Mouse (Mus musculus) ES-E14 (cell line): ENCODE results near the gene Mast3. TPM values are rescaled to one million over a fixed set of nuclear protein-coding genes. Genes with fewer than 3 reads are reported as not detected.

Experiments
- DNase-seq: peaks from one replicate; pipeline ENCODE4 v3.0.0-alpha.2; 2013; ENCODE audit warnings: low read depth, low spot score
- H3K27ac ChIP-seq: 2 replicates; pipeline ENCODE4 v1.5.1; 2012; ENCODE audit warnings: low read depth, mild to moderate bottlenecking, low read length, moderate library complexity, mixed read lengths; ENCODE audit not compliant: poor library complexity, insufficient read depth, severe bottlenecking
- H3K36me3 ChIP-seq: 2 replicates; pipeline ENCODE4 v1.6.1; 2012; ENCODE audit warnings: mild to moderate bottlenecking, low read length, moderate library complexity, mixed read lengths; ENCODE audit not compliant: control insufficient read depth, poor library complexity, insufficient read depth, severe bottlenecking
- H3K4me1 ChIP-seq, 2 experiments: fragments of 150-350 bp in 1 of 2; sonication (generic) in 1 of 2; 2 replicates each; pipeline ENCODE4 v1.6.1; 2012; ENCODE audit warnings: low read length in 2 of 2, mild to moderate bottlenecking in 1 of 2, mixed read lengths in 1 of 2; ENCODE audit not compliant: control insufficient read depth in 2 of 2, insufficient read depth in 2 of 2, poor library complexity in 1 of 2
- H3K4me3 ChIP-seq, 2 experiments: fragments of 150-350 bp in 1 of 2; sonication (generic) in 1 of 2; 2 replicates each; pipeline ENCODE4 v1.5.1; 2012; ENCODE audit warnings: low read length in 2 of 2, low read depth in 1 of 2, mild to moderate bottlenecking in 1 of 2, mixed read lengths in 1 of 2; ENCODE audit not compliant: insufficient read depth in 1 of 2, poor library complexity in 1 of 2, severe bottlenecking in 1 of 2
- H3K9ac ChIP-seq: 2 replicates; pipeline ENCODE4 v1.6.1; 2012; ENCODE audit warnings: low read depth, mild to moderate bottlenecking, low read length, mixed read lengths; ENCODE audit not compliant: poor library complexity, insufficient read depth, severe bottlenecking
- H3K9me3 ChIP-seq: fragments of 150-350 bp; sonication (generic); 2 replicates; pipeline ENCODE4 v1.6.1; 2012; ENCODE audit warnings: low read depth, mild to moderate bottlenecking, low read length; ENCODE audit not compliant: control insufficient read depth, insufficient read depth
- CHD2 ChIP-seq: IDR thresholded peaks from 2 replicates; pipeline ENCODE4 v1.6.1; 2014; ENCODE audit warnings: mild to moderate bottlenecking, low read depth, low read length, inconsistent platforms
- HCFC1 ChIP-seq: IDR thresholded peaks from 2 replicates; pipeline ENCODE4 v1.6.1; 2012; ENCODE audit warnings: low read length, inconsistent platforms, borderline replicate concordance; ENCODE audit not compliant: insufficient read depth
- MAFK ChIP-seq: IDR thresholded peaks from 2 replicates; pipeline ENCODE4 v1.6.1; 2014; ENCODE audit warnings: mild to moderate bottlenecking, low read depth, low read length, inconsistent platforms; ENCODE audit not compliant: insufficient read depth
- ZC3H11A ChIP-seq: IDR thresholded peaks from 2 replicates; pipeline ENCODE4 v1.6.1; 2012; ENCODE audit warnings: low read depth, mild to moderate bottlenecking, inconsistent platforms, low read length, borderline replicate concordance
- ZNF384 ChIP-seq: IDR thresholded peaks from 2 replicates; pipeline ENCODE4 v1.6.1; 2012; ENCODE audit warnings: low read depth, low read length, inconsistent platforms
- in situ Hi-C, 2 experiments: fragments of 600-800 bp; cut with MboI; formaldehyde crosslinking; loops; one replicate each; pipeline ENCODE4 v1.15.1; 2025; ENCODE audit warnings: low sequenced_read_pairs in 2 of 2, inconsistent platforms in 1 of 2; ENCODE audit not compliant: unreplicated experiment in 2 of 2
- total RNA-seq: library from RNA; depleted of rRNA; stranded (reverse); fragments of 300-350 nt; gene quantifications from 2 replicates; pipeline ENCODE4 v1.2.3, GENCODE M21; 2012

The Mast3 gene
- total RNA-seq, 1 experiment, result 7.8 TPM

DNA sequence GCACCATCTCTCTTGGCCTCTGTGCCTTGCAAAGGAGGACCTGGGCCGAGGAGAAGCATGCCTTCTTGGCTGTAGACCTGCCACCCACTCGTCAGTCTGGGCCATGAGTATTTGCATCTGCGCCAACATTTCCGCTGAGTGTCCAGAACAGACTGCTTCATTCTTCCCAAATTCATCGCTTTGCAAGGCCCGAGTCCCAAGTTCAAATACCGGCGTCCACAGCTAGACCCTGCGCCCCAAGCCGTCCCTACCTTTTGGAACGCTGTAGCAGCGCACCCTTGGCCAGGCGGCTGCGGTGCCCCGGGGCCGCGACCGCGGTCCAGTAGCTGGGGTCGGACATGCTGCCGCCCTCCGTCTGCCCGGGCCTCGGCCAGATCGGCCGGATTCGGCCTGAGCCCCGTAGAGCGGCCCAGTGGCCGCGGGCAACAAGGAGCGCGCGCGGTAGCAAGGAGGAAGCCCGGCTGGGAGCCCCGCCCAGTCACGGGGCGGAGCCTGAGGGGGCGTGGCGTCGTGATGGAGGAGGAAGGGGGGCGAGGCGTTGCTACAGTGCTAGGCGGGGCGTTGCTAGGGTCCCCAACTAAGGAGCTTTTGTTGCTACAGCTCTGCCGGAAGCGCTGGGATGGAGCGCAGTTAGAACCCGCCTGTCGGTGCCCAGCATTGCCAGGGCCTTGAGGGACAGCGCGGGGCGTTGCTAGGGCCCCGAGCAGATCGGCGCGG, 12.7 kb downstream of the Mast3 start:
- peak overlapping the region; percentile 71 to 75 for H3K4me3 ChIP-seq
- H3K9ac ChIP-seq, result peak overlapping the region; percentile 78
- no peak for TF ChIP-seq CHD2
- no peak for TF ChIP-seq ZNF384
- no peak for TF ChIP-seq MAFK
- TF ChIP-seq ZC3H11A, result no peak
- TF ChIP-seq HCFC1, result no peak
- peaks cover 0 to 23% of the 10 kb centered on the region in 2 experiments; a peak in 2 of 4 replicates for H3K4me1 ChIP-seq
- no peaks in the 10 kb centered on the region for H3K9me3 ChIP-seq
- H3K36me3 ChIP-seq, result no peaks in the 10 kb centered on the region
- in situ Hi-C loops, result no loop called here
- peak; percentile 94 for DNase-seq
- H3K27ac ChIP-seq, result peak overlapping the region; percentile 54; the same call in 1 of the 2 replicates

DNA sequence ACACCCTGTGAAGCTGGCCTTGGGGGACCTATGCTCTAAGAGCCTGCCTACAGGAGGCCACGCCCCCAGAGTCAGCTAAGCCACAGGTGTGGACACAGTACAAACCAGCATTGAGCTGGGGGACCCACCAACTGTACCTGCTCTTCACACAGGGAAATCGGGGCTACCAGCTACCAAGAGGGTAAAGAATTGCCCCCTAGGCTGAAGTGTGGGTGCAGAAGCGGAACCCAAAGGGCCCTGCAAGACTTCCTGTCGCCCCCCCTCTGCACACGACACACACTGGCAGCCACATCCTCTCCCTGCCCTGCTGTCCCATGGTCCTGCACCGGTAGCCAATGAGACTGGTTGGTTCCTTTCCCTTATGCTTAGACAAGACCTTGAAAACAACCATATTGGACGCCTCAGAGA, 13.6 kb downstream of the Mast3 start:
- Histone ChIP-seq H3K36me3 (no peaks in the 10 kb centered on the region), H3K9me3 (no peaks in the 10 kb centered on the region), H3K4me1 (peaks cover 0 to 25% of the 10 kb centered on the region in 2 experiments; a peak in 2 of 4 replicates), H3K9ac (no peak overlapping the region), H3K4me3 (no peak overlapping the region), H3K27ac (no peak overlapping the region)
- no peak for DNase-seq
- TF ChIP-seq ZNF384, result no peak
- no peak for TF ChIP-seq HCFC1
- no peak for TF ChIP-seq MAFK
- TF ChIP-seq CHD2, result no peak
- no peak for TF ChIP-seq ZC3H11A
- in situ Hi-C loops, result no loop called here

DNA sequence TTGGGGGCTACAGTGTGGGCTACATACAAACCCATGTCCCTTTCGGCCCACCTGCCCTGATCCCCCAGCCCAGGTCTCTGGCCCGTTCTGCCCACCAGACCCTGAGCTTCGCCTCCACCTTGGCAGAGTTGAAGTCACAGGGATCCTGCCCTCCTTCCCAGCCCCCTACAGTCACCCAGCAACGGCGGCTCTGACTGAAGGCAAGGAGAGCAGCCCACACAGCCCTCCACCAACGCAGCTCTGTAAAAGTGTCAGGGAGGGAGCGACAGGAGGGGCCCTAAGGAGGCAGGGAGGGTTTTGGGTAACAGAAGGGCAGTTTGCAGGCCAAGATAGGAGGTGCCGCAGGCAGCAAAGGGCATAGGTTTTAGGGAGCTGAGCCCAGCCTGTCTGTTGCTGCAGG, 14.0 kb downstream of the Mast3 start:
- Histone ChIP-seq H3K9me3 (no peaks in the 10 kb centered on the region), H3K4me3 (no peak overlapping the region), H3K4me1 (peaks cover 0 to 29% of the 10 kb centered on the region in 2 experiments; a peak in 2 of 4 replicates), H3K36me3 (0 out of 2 replicates have a peak, but pooled peaks cover 2% of the 10 kb centered on the region), H3K9ac (no peak overlapping the region), H3K27ac (no peak overlapping the region)
- DNase-seq, result no peak
- in situ Hi-C loops, result no loop called here
- TF ChIP-seq CHD2 (no peak), ZNF384 (no peak), ZC3H11A (no peak), MAFK (no peak), HCFC1 (no peak)

DNA sequence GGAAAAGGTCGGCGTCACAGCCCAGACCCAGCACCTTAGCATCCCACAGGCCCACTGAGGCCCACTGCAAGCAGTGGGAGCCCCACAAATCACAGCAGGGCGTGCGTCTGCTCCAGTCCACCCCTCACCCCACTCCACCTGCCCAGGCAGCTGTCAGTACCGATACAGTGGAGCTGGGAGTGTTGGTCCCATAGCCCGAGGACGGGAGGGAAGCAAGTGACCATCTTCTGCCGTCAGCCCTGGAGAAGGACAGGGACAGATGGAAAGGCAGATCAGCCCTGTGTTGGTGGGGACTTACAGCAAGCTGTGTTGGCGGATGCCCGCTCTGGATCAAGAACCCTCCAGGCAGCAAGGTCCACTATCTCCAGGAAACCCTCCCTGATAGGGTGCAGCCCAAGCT, 15.8 kb downstream of the Mast3 start:
- Histone ChIP-seq H3K4me1 (peaks cover 0 to 36% of the 10 kb centered on the region in 2 experiments; a peak in 2 of 4 replicates), H3K4me3 (no peak overlapping the region), H3K9ac (no peak overlapping the region), H3K27ac (no peak overlapping the region), H3K9me3 (no peaks in the 10 kb centered on the region), H3K36me3 (peaks cover 8% of the 10 kb centered on the region; the same call in 1 of the 2 replicates)
- DNase-seq, result no peak
- TF ChIP-seq ZC3H11A (no peak), MAFK (no peak), ZNF384 (no peak), CHD2 (no peak), HCFC1 (no peak)
- in situ Hi-C loops, result no loop called here
